In genomic region chr4:150060469-150061170, GRCm38 (mm10) we compare ENCODE assay signal across 13 mouse cellular contexts. TPM values are rescaled to one million over a fixed set of nuclear protein-coding genes. Genes with fewer than 3 reads are reported as not detected.
DNase-seq lines count a peak whose midpoint lies in the region; ATAC-seq and TF ChIP-seq lines count a peak whose summit lies in the region.
"Had no signal": no experiment of that assay in that cellular context is flagged by ENCODE, and none has a peak within 500 bp of the region (broad histone marks: within the 10 kb centered on the region; RNA-seq: fewer than 3 reads in every experiment).

No protein-coding gene starts in this region.

- no peak overlapping the region for H3K9ac ChIP-seq in stomach, embryonic 15.5 days
- H3K9ac ChIP-seq in forebrain, embryonic 15.5 days (replicated peaks) = no peak overlapping the region
- H3K9ac ChIP-seq in hindbrain, embryonic 16.5 days (ENCODE audit: low read depth, low read length) = no peak overlapping the region
- H3K9ac ChIP-seq: neural tube, embryonic 15.5 days had no signal

- no peak; the same call in 1 of the 2 replicates for ATAC-seq in stomach, embryonic 15.5 days (ENCODE audit: insufficient read depth, low FRiP score, low read depth)
- no peak for ATAC-seq in forebrain, embryonic 15.5 days (replicated peaks)
- no peak for ATAC-seq in hindbrain, embryonic 16.5 days

- H3K36me3 ChIP-seq in kidney, adult 2 months (ENCODE audit: control insufficient read depth, insufficient read depth, low read length) = no peaks in the 10 kb centered on the region
- H3K36me3 ChIP-seq in stomach, embryonic 15.5 days = no peaks in the 10 kb centered on the region
- no peaks in the 10 kb centered on the region for H3K36me3 ChIP-seq in forebrain, embryonic 15.5 days
- no peaks in the 10 kb centered on the region for H3K36me3 ChIP-seq in hindbrain, embryonic 16.5 days (ENCODE audit: control insufficient read depth, insufficient read depth, low read length)
- H3K36me3 ChIP-seq: forebrain, embryonic 10.5 days; neural tube, embryonic 15.5 days had no signal

- no peaks in the 10 kb centered on the region for H3K27me3 ChIP-seq in kidney, adult 2 months (replicated peaks; ENCODE audit: control insufficient read depth, insufficient read depth, low read length)
- no peaks in the 10 kb centered on the region for H3K27me3 ChIP-seq in stomach, embryonic 15.5 days (replicated peaks)
- H3K27me3 ChIP-seq in forebrain, embryonic 15.5 days = no peaks in the 10 kb centered on the region
- H3K27me3 ChIP-seq in hindbrain, embryonic 16.5 days (replicated peaks; ENCODE audit: control insufficient read depth, insufficient read depth, low read length) = no peaks in the 10 kb centered on the region
- H3K27me3 ChIP-seq: neural tube, embryonic 15.5 days had no signal

- no peak for TF ChIP-seq POLR2A in kidney, adult 2 months (IDR thresholded peaks at IDR 0.05; ENCODE audit: low read depth, low read length)
- no peak for TF ChIP-seq POLR2A in lung, adult 2 months (IDR thresholded peaks at IDR 0.05; ENCODE audit: borderline replicate concordance, extremely low read depth, low read depth, low read length)

- H3K27ac ChIP-seq in kidney, adult 2 months (ENCODE audit: insufficient read depth, low read depth, low read length) = no peak overlapping the region
- peak overlapping the region; percentile 81 for H3K27ac ChIP-seq in stomach, embryonic 15.5 days
- H3K27ac ChIP-seq in forebrain, embryonic 15.5 days (replicated peaks) = no peak overlapping the region
- H3K27ac ChIP-seq in hindbrain, embryonic 16.5 days (ENCODE audit: low read depth, low read length) = no peak overlapping the region
- H3K27ac ChIP-seq: forebrain, embryonic 10.5 days; neural tube, embryonic 15.5 days had no signal

- WGBS in kidney, adult 2 months = 56% methylated on average over 23 of the region's 23 CpGs
- WGBS in lung, adult 2 months = 49% methylated on average over 23 of the region's 23 CpGs
- WGBS in stomach, embryonic 15.5 days = 46% methylated on average over 23 of the region's 23 CpGs
- WGBS in forebrain, embryonic 15.5 days = 81% methylated on average over 23 of the region's 23 CpGs
- 74% methylated on average over 22 of the region's 23 CpGs for whole genome bisulfite sequencing in hindbrain, embryonic 16.5 days

- H3K9me3 ChIP-seq in stomach, embryonic 15.5 days = no peaks in the 10 kb centered on the region
- H3K9me3 ChIP-seq in forebrain, embryonic 15.5 days = no peaks in the 10 kb centered on the region
- no peaks in the 10 kb centered on the region for H3K9me3 ChIP-seq in hindbrain, embryonic 16.5 days (ENCODE audit: control insufficient read depth, low read length)
- H3K9me3 ChIP-seq: forebrain, embryonic 10.5 days; neural tube, embryonic 15.5 days had no signal

- TF ChIP-seq CTCF in kidney, adult 2 months (conservative IDR thresholded peaks at IDR 0.05; ENCODE audit: insufficient read depth, insufficient read length, low read depth, low read length) = no peak
- no peak for TF ChIP-seq CTCF in lung, adult 2 months (IDR thresholded peaks at IDR 0.05; ENCODE audit: insufficient read depth, low read length)

- no peak overlapping the region for H3K4me3 ChIP-seq in kidney, adult 2 months (ENCODE audit: insufficient read depth, low read depth, low read length)
- H3K4me3 ChIP-seq in lung, adult 2 months (replicated peaks; ENCODE audit: extremely low read depth, low read depth, low read length) = no peak overlapping the region
- H3K4me3 ChIP-seq in stomach, embryonic 15.5 days (replicated peaks) = no peak overlapping the region
- no peak overlapping the region for H3K4me3 ChIP-seq in forebrain, embryonic 15.5 days
- H3K4me3 ChIP-seq in hindbrain, embryonic 16.5 days (ENCODE audit: low read length) = no peak overlapping the region
- H3K4me3 ChIP-seq: forebrain, embryonic 10.5 days; neural tube, embryonic 15.5 days had no signal

- no peak overlapping the region for H3K4me2 ChIP-seq in stomach, embryonic 15.5 days
- no peak overlapping the region for H3K4me2 ChIP-seq in forebrain, embryonic 15.5 days (replicated peaks)
- no peak overlapping the region for H3K4me2 ChIP-seq in hindbrain, embryonic 16.5 days (ENCODE audit: low read length)
- H3K4me2 ChIP-seq: neural tube, embryonic 15.5 days had no signal

- peak; percentile 10 to 17 for DNase-seq in spleen, postnatal 36 days (ENCODE audit: low spot score in 2 of 2)
- DNase-seq in spleen, adult 18-20 months = no peak
- peak; percentile 30 for DNase-seq in kidney, adult 2 months
- DNase-seq in lung, adult 2 months = peak; percentile 24
- DNase-seq in thymus, postnatal 36 days = no peak
- DNase-seq: cerebellum, adult 11 months; heart, postnatal 4 days; thymus, adult 18-20 months had no signal

- H3K4me1 ChIP-seq in kidney, adult 2 months (ENCODE audit: control insufficient read depth, insufficient read depth, low read length) = peaks cover 5% of the 10 kb centered on the region; the same call in 1 of the 2 replicates
- H3K4me1 ChIP-seq in lung, adult 2 months (ENCODE audit: control insufficient read depth, insufficient read depth, low read length) = 0 out of 2 replicates have a peak, but pooled peaks cover 3% of the 10 kb centered on the region
- peaks cover 22% of the 10 kb centered on the region for H3K4me1 ChIP-seq in stomach, embryonic 15.5 days
- H3K4me1 ChIP-seq in forebrain, embryonic 15.5 days = no peaks in the 10 kb centered on the region
- H3K4me1 ChIP-seq in hindbrain, embryonic 16.5 days (ENCODE audit: control insufficient read depth, insufficient read depth, low read depth, low read length) = no peaks in the 10 kb centered on the region
- H3K4me1 ChIP-seq: neural tube, embryonic 15.5 days had no signal

RNA-seq across cellular contexts. Expression of gene Gpr157, which starts 26.5 kb away (rescaled TPM):
- polyA plus RNA-seq in kidney, adult 2 months (2012; rRNA removed) = 0.76 and 1.2 TPM in 2 replicates
- 3.8 and 5.0 TPM in 2 replicates for polyA plus RNA-seq in lung, adult 2 months (2012; rRNA removed)
- 1.2 and 1.3 TPM in 2 replicates for polyA plus RNA-seq in stomach, embryonic 15.5 days (2015; fragmentation: Nextera tagmentation; extraction: Ambion mirVana)
- 0.20 and 0.23 TPM in 2 replicates for polyA plus RNA-seq in forebrain, embryonic 15.5 days (2015; fragmentation: Nextera tagmentation; extraction: Ambion mirVana)
- 0.50 and 0.54 TPM in 2 replicates for polyA plus RNA-seq in hindbrain, embryonic 16.5 days (2015; fragmentation: Nextera tagmentation; extraction: Ambion mirVana)

RNA-seq across cellular contexts. Expression of gene H6pd, which starts 51.8 kb away (rescaled TPM):
- 137 and 161 TPM in 2 replicates for polyA plus RNA-seq in kidney, adult 2 months (2012; rRNA removed)
- polyA plus RNA-seq in lung, adult 2 months (2012; rRNA removed) = 148 and 171 TPM in 2 replicates
- polyA plus RNA-seq in stomach, embryonic 15.5 days (2015; fragmentation: Nextera tagmentation; extraction: Ambion mirVana) = 14.4 and 15.3 TPM in 2 replicates
- polyA plus RNA-seq in forebrain, embryonic 15.5 days (2015; fragmentation: Nextera tagmentation; extraction: Ambion mirVana) = 1.2 and 1.5 TPM in 2 replicates
- 2.9 and 3.5 TPM in 2 replicates for polyA plus RNA-seq in hindbrain, embryonic 16.5 days (2015; fragmentation: Nextera tagmentation; extraction: Ambion mirVana)

RNA-seq across cellular contexts. Expression of gene Slc2a5, which starts 58.5 kb away (rescaled TPM):
- polyA plus RNA-seq in kidney, adult 2 months (2012; rRNA removed) = 181 and 266 TPM in 2 replicates
- 0.66 and 4.5 TPM in 2 replicates for polyA plus RNA-seq in lung, adult 2 months (2012; rRNA removed)
- 1.6 and 2.4 TPM in 2 replicates for polyA plus RNA-seq in stomach, embryonic 15.5 days (2015; fragmentation: Nextera tagmentation; extraction: Ambion mirVana)
- 1.9 and 2.4 TPM in 2 replicates for polyA plus RNA-seq in forebrain, embryonic 15.5 days (2015; fragmentation: Nextera tagmentation; extraction: Ambion mirVana)
- polyA plus RNA-seq in hindbrain, embryonic 16.5 days (2015; fragmentation: Nextera tagmentation; extraction: Ambion mirVana) = 2.8 and 3.0 TPM in 2 replicates

Comparison
In these comparisons a context has a peak if more than half of its experiments do, and no peak if none do; other contexts are left out.
1. DNase-seq: peak in spleen, postnatal 36 days (2 of 2), kidney, adult 2 months (single experiment) and lung, adult 2 months (single experiment); none in spleen, adult 18-20 months (0 of 2) and thymus, postnatal 36 days (0 of 2).
2. RNA of gene Slc2a5, which starts 58.5 kb away (polyA plus RNA-seq): 181 to 266 TPM in kidney, adult 2 months; 0.66 to 4.5 TPM in lung, adult 2 months, 2.8 to 3.0 TPM in hindbrain, embryonic 16.5 days, 1.9 to 2.4 TPM in forebrain, embryonic 15.5 days and 1.6 to 2.4 TPM in stomach, embryonic 15.5 days; every median in the first group is over 10 times any median in the second.